Mouse (Mus musculus) midbrain, embryonic 10.5 days (tissue): ENCODE data around the gene Rnase4. TPM values are rescaled to one million over a fixed set of nuclear protein-coding genes. Genes with fewer than 3 reads are reported as not detected.

Source experiments
- DNase-seq: peaks from one replicate; pipeline ENCODE4 v3.0.0-alpha.2; 2017; ENCODE audit warnings: low spot score
- H3K27ac ChIP-seq: fragments of 300-500 bp; sonication (generic); replicated peaks from 2 replicates; pipeline ENCODE4 v1.5.1; 2016; ENCODE audit warnings: mild to moderate bottlenecking
- H3K27me3 ChIP-seq: fragments of 300-500 bp; sonication (generic); 2 replicates; pipeline ENCODE4 v1.6.1; 2016; ENCODE audit warnings: low read depth, mild to moderate bottlenecking; ENCODE audit not compliant: poor library complexity, severe bottlenecking
- H3K36me3 ChIP-seq: fragments of 300-500 bp; sonication (generic); 2 replicates; pipeline ENCODE4 v1.6.1; 2016; ENCODE audit warnings: mild to moderate bottlenecking, moderate library complexity
- H3K4me1 ChIP-seq: fragments of 300-500 bp; sonication (generic); 2 replicates; pipeline ENCODE4 v1.6.1; 2016
- H3K4me3 ChIP-seq: fragments of 300-500 bp; sonication (generic); 2 replicates; pipeline ENCODE4 v1.5.1; 2016; ENCODE audit warnings: mild to moderate bottlenecking, moderate library complexity
- H3K9me3 ChIP-seq: fragments of 300-500 bp; sonication (generic); replicated peaks from 2 replicates; pipeline ENCODE4 v1.6.1; 2016; ENCODE audit warnings: mild to moderate bottlenecking
- WGBS: fragments of 180-500 bp; shearing (Covaris S2); methylation state at CpG from one replicate; pipeline ENCODE4 v1.1.7; 2016; 5-methylcytosine and 5-hydroxymethylcytosine counted together
- polyA plus RNA-seq: library from polyadenylated mRNA; unstranded; fragments of >200 nt; fragmentation: Nextera tagmentation; extraction: Ambion mirVana; gene quantifications from 2 replicates; pipeline ENCODE4 v1.2.1, GENCODE M21; 2016

Gene Rnase4
- polyA plus RNA-seq, 1 experiment from 2014 or later: 8.2 TPM

GRCm38 (mm10) chr14:51143287-51143686 lies 52.4 kb downstream of the Rnase4 start:
- peaks cover 9% of the 10 kb centered on the region for H3K4me1 ChIP-seq
- no peaks in the 10 kb centered on the region for H3K36me3 ChIP-seq
- H3K27me3 ChIP-seq: no peaks in the 10 kb centered on the region
- no peak overlapping the region for H3K27ac ChIP-seq
- 87% methylated on average over 4 of the region's 4 CpGs for WGBS
- DNase-seq: no peak
- H3K9me3 ChIP-seq: no peaks in the 10 kb centered on the region
- no peak overlapping the region for H3K4me3 ChIP-seq

- H3K4me1 ChIP-seq: peaks cover 9% of the 10 kb centered on the region
- H3K4me3 ChIP-seq: no peak overlapping the region
- no peaks in the 10 kb centered on the region for H3K36me3 ChIP-seq
- WGBS: 89% methylated on average over 2 of the region's 2 CpGs
- H3K27ac ChIP-seq: no peak overlapping the region
- H3K27me3 ChIP-seq: no peaks in the 10 kb centered on the region
- no peaks in the 10 kb centered on the region for H3K9me3 ChIP-seq
- DNase-seq: no peak
These were observed 53.1 kb downstream of the Rnase4 start for GRCm38 (mm10) chr14:51143937-51144336.

DNA sequence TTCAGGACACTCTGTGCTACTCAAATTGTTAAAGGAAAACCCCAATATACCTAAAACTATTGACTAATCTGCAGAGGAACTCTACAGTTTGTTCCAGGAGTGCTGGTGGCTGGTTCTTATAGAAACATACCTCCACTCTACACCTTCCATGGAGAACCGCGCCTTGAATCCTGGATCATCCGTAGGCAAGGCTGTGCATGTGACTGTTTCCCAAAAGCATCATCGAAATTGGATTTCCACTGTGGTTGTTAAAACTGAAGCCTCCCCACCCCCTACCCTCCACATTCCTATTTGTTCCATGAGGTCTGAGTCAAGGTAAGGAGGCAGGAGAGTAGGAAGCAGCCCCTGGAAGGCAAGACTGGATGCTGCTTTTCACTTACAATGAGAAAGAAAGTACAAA lies 53.6 kb downstream of the Rnase4 start:
- Histone ChIP-seq H3K27ac (no peak overlapping the region), H3K9me3 (no peaks in the 10 kb centered on the region), H3K4me1 (peaks cover 9% of the 10 kb centered on the region), H3K4me3 (no peak overlapping the region), H3K27me3 (no peaks in the 10 kb centered on the region), H3K36me3 (no peaks in the 10 kb centered on the region)
- DNase-seq: no peak
- WGBS: 96% methylated on average over 4 of the region's 4 CpGs

DNA sequence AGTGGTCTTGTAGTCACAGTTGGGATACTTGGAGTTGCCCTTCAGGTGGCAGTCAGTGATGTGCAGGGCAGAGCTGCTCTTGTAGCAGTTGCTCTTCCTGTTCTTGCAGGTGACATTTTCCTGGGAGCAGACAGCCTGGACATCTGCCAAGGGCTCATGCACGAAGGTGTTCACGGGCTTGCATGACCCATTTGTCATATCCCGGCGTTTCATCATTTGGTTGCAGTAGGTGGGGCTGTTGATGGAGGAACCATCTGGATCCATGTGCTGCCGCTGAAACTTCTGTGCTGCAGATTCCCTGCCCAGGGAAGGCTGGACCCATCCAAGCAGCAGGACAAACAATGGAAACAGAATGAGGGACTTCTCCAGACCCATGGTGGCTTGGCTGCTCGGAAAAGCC lies 54.6 kb downstream of the Rnase4 start:
- no peak for DNase-seq
- Histone ChIP-seq H3K27me3 (no peaks in the 10 kb centered on the region), H3K9me3 (no peaks in the 10 kb centered on the region), H3K36me3 (no peaks in the 10 kb centered on the region), H3K4me1 (peaks cover 9% of the 10 kb centered on the region), H3K27ac (no peak overlapping the region), H3K4me3 (no peak overlapping the region)
- 94% methylated on average over 6 of the region's 6 CpGs for WGBS

DNA sequence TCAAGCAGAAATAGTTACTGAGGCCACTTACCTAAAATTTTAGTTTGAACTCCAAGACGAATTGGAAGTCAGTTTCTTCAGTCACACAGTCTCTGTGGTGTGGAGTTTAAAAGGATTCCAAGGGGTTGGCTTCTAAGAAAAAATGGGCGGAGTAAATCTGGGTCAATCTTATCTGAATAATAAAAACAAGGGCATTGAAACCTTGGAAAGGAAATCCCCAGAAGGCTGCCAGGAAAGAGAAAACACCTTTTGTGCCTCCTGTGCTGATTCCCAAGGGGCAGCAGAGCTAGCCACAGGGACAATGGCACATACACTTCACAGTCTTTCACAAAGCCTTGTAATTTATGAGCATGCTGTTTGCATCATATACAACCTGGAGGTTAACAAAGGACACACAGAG lies 55.8 kb downstream of the Rnase4 start, which contains the start of gene Rnase1:
Gene Rnase1, minus strand, starts transcription at position 101 of the 400 bp plus-strand sequence.
- H3K27ac ChIP-seq: no peak within 1 kb of the TSS
- 53% methylated on average over 2 of the region's 2 CpGs for WGBS
- no peak for DNase-seq

DNA sequence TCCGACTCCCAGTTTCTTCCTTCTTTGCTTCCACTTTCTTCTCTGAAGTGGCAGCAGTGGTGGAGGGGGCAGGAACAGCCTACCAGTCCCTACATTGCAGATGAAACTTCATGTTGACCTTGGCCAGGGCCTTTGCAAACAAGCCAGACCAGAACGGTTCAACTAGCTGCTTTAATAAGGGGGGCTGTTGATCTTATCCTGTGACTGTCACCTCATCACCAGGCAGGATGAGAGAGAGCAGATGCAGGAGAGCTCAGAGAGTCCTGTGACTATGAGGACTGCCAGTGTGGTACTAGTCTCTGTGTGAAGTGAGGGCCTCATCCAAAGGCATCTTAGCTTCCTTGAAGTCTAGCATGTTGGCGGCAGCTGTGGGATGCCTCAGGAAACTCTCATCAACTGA lies 57.1 kb downstream of the Rnase4 start:
- H3K9me3 ChIP-seq: no peaks in the 10 kb centered on the region
- DNase-seq: no peak
- H3K27ac ChIP-seq: no peak overlapping the region
- no peaks in the 10 kb centered on the region for H3K27me3 ChIP-seq
- no peaks in the 10 kb centered on the region for H3K36me3 ChIP-seq
- H3K4me1 ChIP-seq: peaks cover 9% of the 10 kb centered on the region
- 85% methylated on average over 3 of the region's 3 CpGs for WGBS
- no peak overlapping the region for H3K4me3 ChIP-seq

More for the DNA sequence above, 55.8 kb downstream of the Rnase4 start, which contains the start of gene Rnase1:
- H3K4me3 ChIP-seq: no peak within 1 kb of the TSS
- H3K36me3 ChIP-seq: no peaks in the 10 kb centered on the region
- H3K4me1 ChIP-seq: peaks cover 9% of the 10 kb centered on the region
- no peaks in the 10 kb centered on the region for H3K27me3 ChIP-seq
- no peaks in the 10 kb centered on the region for H3K9me3 ChIP-seq

DNA sequence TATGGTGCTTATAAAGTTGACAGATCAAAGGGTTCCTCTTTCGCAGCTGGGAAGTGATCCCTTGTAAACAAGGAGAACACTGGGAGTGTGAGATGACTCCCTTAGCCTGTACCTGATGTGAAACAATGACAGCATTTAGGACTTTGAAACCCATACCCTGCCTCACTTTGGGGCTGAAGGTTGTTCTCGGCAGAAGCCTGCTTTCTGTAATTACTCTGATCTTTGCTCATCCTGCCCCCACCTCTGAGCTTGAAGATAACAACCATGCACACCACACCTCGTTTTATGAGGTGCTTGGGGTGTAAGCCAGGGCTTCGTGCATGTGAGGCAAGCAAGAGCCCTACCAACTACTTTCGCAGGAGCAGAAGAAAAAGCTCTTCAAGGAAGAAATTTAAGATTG lies 58.3 kb downstream of the Rnase4 start:
- Histone ChIP-seq H3K9me3 (no peaks in the 10 kb centered on the region), H3K27me3 (no peaks in the 10 kb centered on the region), H3K4me1 (peaks cover 9% of the 10 kb centered on the region), H3K36me3 (no peaks in the 10 kb centered on the region), H3K4me3 (no peak overlapping the region), H3K27ac (no peak overlapping the region)
- no peak for DNase-seq
- 78% methylated on average over 5 of the region's 5 CpGs for WGBS

- Histone ChIP-seq H3K27ac (no peak overlapping the region), H3K27me3 (no peaks in the 10 kb centered on the region), H3K4me1 (peaks cover 9% of the 10 kb centered on the region), H3K36me3 (no peaks in the 10 kb centered on the region), H3K9me3 (no peaks in the 10 kb centered on the region), H3K4me3 (no peak overlapping the region)
- WGBS: 85% methylated on average over 3 of the region's 3 CpGs
- no peak for DNase-seq
These were observed 59.4 kb downstream of the Rnase4 start for GRCm38 (mm10) chr14:51150206-51150831.

DNA sequence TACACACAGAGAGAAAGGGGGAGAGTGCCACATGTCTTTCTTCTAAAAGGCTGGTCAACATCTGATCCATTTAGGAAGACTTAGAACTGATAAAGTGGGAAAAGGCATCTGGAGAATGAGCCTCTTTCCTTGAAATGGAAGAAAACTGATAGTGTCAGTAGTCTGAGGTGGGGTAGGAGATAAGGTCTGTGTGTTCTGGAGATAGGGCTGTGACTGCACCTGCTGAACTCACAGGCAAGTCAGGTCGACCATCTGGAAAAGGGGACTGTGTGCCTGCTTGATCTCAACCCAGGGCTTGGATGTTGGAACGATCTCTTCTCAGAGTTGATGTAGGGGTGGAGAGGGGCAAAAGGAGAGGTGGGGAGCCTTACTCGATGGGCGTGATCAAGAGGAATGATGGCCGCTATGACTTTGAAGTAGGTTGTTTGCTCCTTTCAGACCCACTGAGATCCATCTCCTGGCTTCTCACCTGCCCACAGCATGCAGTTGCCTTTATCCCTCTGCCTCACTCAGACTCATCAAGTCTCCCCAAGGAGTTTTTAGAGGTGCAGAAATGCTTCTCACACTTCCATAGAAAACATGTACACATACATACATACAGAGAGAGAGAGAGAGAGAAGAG lies 61.5 kb downstream of the Rnase4 start:
- H3K4me1 ChIP-seq: no peaks in the 10 kb centered on the region
- DNase-seq: no peak
- WGBS: 85% methylated on average over 5 of the region's 5 CpGs
- H3K27ac ChIP-seq: no peak overlapping the region
- H3K27me3 ChIP-seq: no peaks in the 10 kb centered on the region
- no peaks in the 10 kb centered on the region for H3K9me3 ChIP-seq
- no peak overlapping the region for H3K4me3 ChIP-seq
- no peaks in the 10 kb centered on the region for H3K36me3 ChIP-seq

Other genes starting within 250 kb of the Rnase4 start
- gene Tep1, start 220.5 kb upstream of the Rnase4 start, polyA plus RNA-seq: 3.9 and 5.0 TPM in 2 replicates
- 0.12 and 0.14 TPM in 2 replicates for gene Klhl33, start 193.6 kb upstream of the Rnase4 start, polyA plus RNA-seq
- gene Osgep, start 166.2 kb upstream of the Rnase4 start, polyA plus RNA-seq: 192 TPM in 2 replicates
- gene Apex1, start 166.1 kb upstream of the Rnase4 start, polyA plus RNA-seq: 412 and 447 TPM in 2 replicates
- 50.4 and 55.6 TPM in 2 replicates for gene Pip4p1, start 160.2 kb upstream of the Rnase4 start, polyA plus RNA-seq
- 73.9 and 85.1 TPM in 2 replicates for gene Pnp, start 160.0 kb upstream of the Rnase4 start, polyA plus RNA-seq
- gene Gm49342, start 146.6 kb upstream of the Rnase4 start, polyA plus RNA-seq: not detected in 2 replicates
- 0.15 and 0.78 TPM in 2 replicates for gene Pnp2, start 135.1 kb upstream of the Rnase4 start, polyA plus RNA-seq
- gene Rnase10, start 83.3 kb upstream of the Rnase4 start, polyA plus RNA-seq: not detected in 2 replicates
- gene Rnase9, start 49.2 kb upstream of the Rnase4 start, polyA plus RNA-seq: not detected in 2 replicates
- not detected in 2 replicates for gene Rnase11, start 40.9 kb upstream of the Rnase4 start, polyA plus RNA-seq
- not detected in 2 replicates for gene Rnase12, start 33.4 kb upstream of the Rnase4 start, polyA plus RNA-seq
- gene Olfr750, start 16.6 kb upstream of the Rnase4 start, polyA plus RNA-seq: not detected in 2 replicates
- 1.7 and 2.2 TPM in 2 replicates for gene Ang, start 73 bp downstream of the Rnase4 start, polyA plus RNA-seq
- gene Eddm3b, start 23.3 kb downstream of the Rnase4 start, polyA plus RNA-seq: 0.16 TPM in 1 of 2 replicates, not detected in the other
- gene Rnase6, start 32.8 kb downstream of the Rnase4 start, polyA plus RNA-seq: 0.10 and 0.22 TPM in 2 replicates
- 0.22 TPM in 1 of 2 replicates, not detected in the other for gene Rnase1, start 55.7 kb downstream of the Rnase4 start, polyA plus RNA-seq
- not detected in 2 replicates for gene Rnase2b, start 71.2 kb downstream of the Rnase4 start, polyA plus RNA-seq
- gene Ang2, start 108.1 kb downstream of the Rnase4 start, polyA plus RNA-seq: not detected in 2 replicates
- not detected in 2 replicates for gene Ear14, start 112.3 kb downstream of the Rnase4 start, polyA plus RNA-seq
- gene Rnase2a, start 165.0 kb downstream of the Rnase4 start, polyA plus RNA-seq: not detected in 2 replicates